Mouse (Mus musculus): ENCODE measurements around the gene Nfe2l3. TPM values are rescaled to one million over a fixed set of nuclear protein-coding genes. Genes with fewer than 3 reads are reported as not detected.

Nfe2l3 gene
- polyA plus RNA-seq, 1 experiment from 2014 or later: 1.5 TPM

- DNase-seq (ENCODE audit: low spot score) (peak; percentile 100), ATAC-seq (replicated peaks; ENCODE audit: insufficient number of reproducible peaks, low FRiP score, low TSS enrichment, low read depth) (peak; percentile 92)
- peak within 1 kb of the TSS; percentile 100 for H3K27ac ChIP-seq (replicated peaks; ENCODE audit: low read depth, low read length)
- H3K9me3 ChIP-seq (replicated peaks; ENCODE audit: control insufficient read depth, low read length): no peaks in the 10 kb centered on the region
- H3K4me3 ChIP-seq (ENCODE audit: low read depth, low read length): peak within 1 kb of the TSS; percentile 98
- WGBS: under 1% methylated on average over 63 of the region's 63 CpGs
- H3K36me3 ChIP-seq (replicated peaks; ENCODE audit: control insufficient read depth, insufficient read depth, low read depth, low read length): peaks cover 6% of the 10 kb centered on the region
- no peaks in the 10 kb centered on the region for H3K27me3 ChIP-seq (ENCODE audit: control insufficient read depth, insufficient read depth, low read length)
- no peaks in the 10 kb centered on the region; the same call in 1 of the 2 replicates for H3K4me1 ChIP-seq (ENCODE audit: control insufficient read depth, insufficient read depth, low read length)
- H3K4me2 ChIP-seq (ENCODE audit: low read depth, low read length): peak within 1 kb of the TSS; percentile 40
- peak within 1 kb of the TSS; percentile 100 for H3K9ac ChIP-seq (replicated peaks; ENCODE audit: low read length)
These were observed 37.3 kb downstream of the Nfe2l3 start, which contains the start of gene Hnrnpa2b1 for GRCm38 (mm10) chr6:51469715-51470310. TSS of gene Hnrnpa2b1 (minus strand) at chr6:51469894.

- peak within 1 kb of the TSS; percentile 98 for H3K4me3 ChIP-seq (ENCODE audit: low read depth, low read length)
- DNase-seq (ENCODE audit: low spot score) (peak; percentile 92), ATAC-seq (replicated peaks; ENCODE audit: insufficient number of reproducible peaks, low FRiP score, low TSS enrichment, low read depth) (peak; percentile 80)
- H3K4me2 ChIP-seq (ENCODE audit: low read depth, low read length): peak within 1 kb of the TSS; percentile 40
- 0% methylated on average over 86 of the region's 99 CpGs for WGBS
- no peaks in the 10 kb centered on the region; the same call in 1 of the 2 replicates for H3K4me1 ChIP-seq (ENCODE audit: control insufficient read depth, insufficient read depth, low read length)
- H3K27ac ChIP-seq (replicated peaks; ENCODE audit: low read depth, low read length): peak within 1 kb of the TSS; percentile 100
- H3K36me3 ChIP-seq (replicated peaks; ENCODE audit: control insufficient read depth, insufficient read depth, low read depth, low read length): peaks cover 9% of the 10 kb centered on the region
- peak within 1 kb of the TSS; percentile 100 for H3K9ac ChIP-seq (replicated peaks; ENCODE audit: low read length)
- H3K27me3 ChIP-seq (ENCODE audit: control insufficient read depth, insufficient read depth, low read length): no peaks in the 10 kb centered on the region
- H3K9me3 ChIP-seq (replicated peaks; ENCODE audit: control insufficient read depth, low read length): no peaks in the 10 kb centered on the region
These were observed 38.1 kb downstream of the Nfe2l3 start, which contains the start of gene Cbx3 for GRCm38 (mm10) chr6:51470311-51471178. TSS of gene Cbx3 (plus strand) at chr6:51470360.

GRCm38 (mm10) chr6:51471179-51471505 lies 38.7 kb downstream of the Nfe2l3 start:
- H3K4me3 ChIP-seq (ENCODE audit: low read depth, low read length): peak overlapping the region; percentile 98
- H3K27me3 ChIP-seq (ENCODE audit: control insufficient read depth, insufficient read depth, low read length): no peaks in the 10 kb centered on the region
- no peak overlapping the region; the same call in 1 of the 2 replicates for H3K4me2 ChIP-seq (ENCODE audit: low read depth, low read length)
- no peaks in the 10 kb centered on the region for H3K9me3 ChIP-seq (replicated peaks; ENCODE audit: control insufficient read depth, low read length)
- no peaks in the 10 kb centered on the region; the same call in 1 of the 2 replicates for H3K4me1 ChIP-seq (ENCODE audit: control insufficient read depth, insufficient read depth, low read length)
- peak overlapping the region; percentile 100 for H3K27ac ChIP-seq (replicated peaks; ENCODE audit: low read depth, low read length)
- peaks cover 10% of the 10 kb centered on the region for H3K36me3 ChIP-seq (replicated peaks; ENCODE audit: control insufficient read depth, insufficient read depth, low read depth, low read length)
- peak overlapping the region; percentile 100 for H3K9ac ChIP-seq (replicated peaks; ENCODE audit: low read length)
- ATAC-seq (replicated peaks; ENCODE audit: insufficient number of reproducible peaks, low FRiP score, low TSS enrichment, low read depth) (peak; percentile 11; the same call in 1 of the 2 replicates), DNase-seq (ENCODE audit: low spot score) (no peak)
- under 1% methylated on average over 10 of the region's 10 CpGs for WGBS

DNA sequence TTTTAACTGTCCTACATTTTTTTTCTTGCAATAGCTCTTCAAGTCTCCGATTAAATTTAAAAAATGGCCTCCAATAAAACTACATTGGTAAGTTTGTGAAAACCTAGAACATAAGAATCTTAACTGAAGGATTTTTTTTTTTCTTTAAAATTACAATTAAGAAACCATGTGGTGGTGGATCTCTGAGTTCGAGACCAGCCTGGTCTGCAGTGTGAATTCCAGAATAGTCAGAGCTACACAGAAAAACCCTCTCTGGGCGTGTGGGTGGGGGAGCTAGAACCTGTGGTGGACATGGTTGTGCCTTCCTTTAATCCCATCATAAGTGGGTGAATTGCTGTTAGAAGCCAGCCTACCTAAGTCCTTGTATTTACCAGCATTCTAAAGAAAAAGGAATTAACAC lies 39.3 kb downstream of the Nfe2l3 start:
- DNase-seq (ENCODE audit: low spot score) (peak; percentile 34), ATAC-seq (replicated peaks; ENCODE audit: insufficient number of reproducible peaks, low FRiP score, low TSS enrichment, low read depth) (no peak)
- no peaks in the 10 kb centered on the region for H3K27me3 ChIP-seq (ENCODE audit: control insufficient read depth, insufficient read depth, low read length)
- H3K4me3 ChIP-seq (ENCODE audit: low read depth, low read length): peak overlapping the region; percentile 98
- H3K4me1 ChIP-seq (ENCODE audit: control insufficient read depth, insufficient read depth, low read length): no peaks in the 10 kb centered on the region; the same call in 1 of the 2 replicates
- no peaks in the 10 kb centered on the region for H3K9me3 ChIP-seq (replicated peaks; ENCODE audit: control insufficient read depth, low read length)
- no peak overlapping the region for H3K27ac ChIP-seq (replicated peaks; ENCODE audit: low read depth, low read length)
- H3K9ac ChIP-seq (replicated peaks; ENCODE audit: low read length): peak overlapping the region; percentile 62
- peak overlapping the region; percentile 58 for H3K4me2 ChIP-seq (ENCODE audit: low read depth, low read length)
- H3K36me3 ChIP-seq (replicated peaks; ENCODE audit: control insufficient read depth, insufficient read depth, low read depth, low read length): peaks cover 14% of the 10 kb centered on the region
- 21% methylated on average over 3 of the region's 3 CpGs for WGBS

DNA sequence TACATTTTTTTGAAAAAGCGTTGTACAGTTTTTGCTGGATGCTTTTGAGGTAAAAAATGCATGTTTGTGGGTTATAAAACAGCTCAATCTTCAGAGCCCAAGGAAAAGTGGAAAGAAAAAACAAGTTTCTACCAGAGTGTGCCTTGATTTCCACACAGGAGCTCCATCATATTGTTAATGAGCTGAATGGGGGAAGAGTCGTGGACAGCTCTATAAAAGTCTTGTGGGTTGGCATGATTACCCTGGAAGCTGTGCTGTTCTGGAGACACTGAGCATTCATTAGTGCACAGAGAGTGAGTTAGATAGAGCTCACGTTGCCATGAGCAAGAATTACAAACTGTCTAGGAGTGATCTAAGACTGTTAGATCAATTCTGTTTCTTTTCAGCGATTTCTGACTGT lies 39.7 kb downstream of the Nfe2l3 start:
- H3K4me2 ChIP-seq (ENCODE audit: low read depth, low read length): peak overlapping the region; percentile 58
- no peaks in the 10 kb centered on the region; the same call in 1 of the 2 replicates for H3K4me1 ChIP-seq (ENCODE audit: control insufficient read depth, insufficient read depth, low read length)
- H3K9me3 ChIP-seq (replicated peaks; ENCODE audit: control insufficient read depth, low read length): no peaks in the 10 kb centered on the region
- no peaks in the 10 kb centered on the region for H3K27me3 ChIP-seq (ENCODE audit: control insufficient read depth, insufficient read depth, low read length)
- H3K27ac ChIP-seq (replicated peaks; ENCODE audit: low read depth, low read length): no peak overlapping the region
- H3K36me3 ChIP-seq (replicated peaks; ENCODE audit: control insufficient read depth, insufficient read depth, low read depth, low read length): peaks cover 15% of the 10 kb centered on the region
- peak overlapping the region; percentile 62 for H3K9ac ChIP-seq (replicated peaks; ENCODE audit: low read length)
- 48% methylated on average over 4 of the region's 4 CpGs for WGBS
- ATAC-seq (replicated peaks; ENCODE audit: insufficient number of reproducible peaks, low FRiP score, low TSS enrichment, low read depth): no peak
- DNase-seq (ENCODE audit: low spot score): no peak
- H3K4me3 ChIP-seq (ENCODE audit: low read depth, low read length): peak overlapping the region; percentile 98

GRCm38 (mm10) chr6:51479136-51479731 lies 46.8 kb downstream of the Nfe2l3 start:
- Histone ChIP-seq H3K9ac (replicated peaks; ENCODE audit: low read length) (no peak overlapping the region), H3K9me3 (replicated peaks; ENCODE audit: control insufficient read depth, low read length) (no peaks in the 10 kb centered on the region)

DNA sequence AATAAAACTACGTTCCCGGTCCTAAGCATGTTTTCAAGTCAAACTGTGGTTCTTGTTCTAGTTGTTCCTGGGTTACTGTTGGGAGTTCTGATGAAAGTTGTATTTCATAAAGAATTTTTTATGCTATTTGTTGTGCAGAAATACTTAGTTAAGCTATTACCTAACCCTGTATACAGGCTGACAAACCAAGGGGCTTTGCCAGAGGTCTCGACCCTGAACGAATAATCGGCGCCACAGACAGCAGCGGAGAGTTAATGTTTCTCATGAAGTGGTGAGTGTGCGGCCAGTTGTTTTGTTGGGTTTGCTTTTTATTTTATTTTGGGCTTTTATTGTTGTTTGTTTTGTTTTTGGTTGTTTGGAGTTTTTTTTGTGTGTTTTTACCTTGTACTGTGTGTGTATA lies 49.1 kb downstream of the Nfe2l3 start:
- no peak overlapping the region for H3K4me2 ChIP-seq (ENCODE audit: low read depth, low read length)
- H3K36me3 ChIP-seq (replicated peaks; ENCODE audit: control insufficient read depth, insufficient read depth, low read depth, low read length): peaks cover 30% of the 10 kb centered on the region
- H3K4me3 ChIP-seq (ENCODE audit: low read depth, low read length): no peak overlapping the region
- H3K4me1 ChIP-seq (ENCODE audit: control insufficient read depth, insufficient read depth, low read length): no peaks in the 10 kb centered on the region; the same call in 1 of the 2 replicates
- ATAC-seq (replicated peaks; ENCODE audit: insufficient number of reproducible peaks, low FRiP score, low TSS enrichment, low read depth) (no peak), DNase-seq (ENCODE audit: low spot score) (no peak)
- 92% methylated on average over 8 of the region's 8 CpGs for WGBS
- no peaks in the 10 kb centered on the region for H3K9me3 ChIP-seq (replicated peaks; ENCODE audit: control insufficient read depth, low read length)
- H3K9ac ChIP-seq (replicated peaks; ENCODE audit: low read length): no peak overlapping the region
- H3K27ac ChIP-seq (replicated peaks; ENCODE audit: low read depth, low read length): no peak overlapping the region
- no peaks in the 10 kb centered on the region for H3K27me3 ChIP-seq (ENCODE audit: control insufficient read depth, insufficient read depth, low read length)

More at GRCm38 (mm10) chr6:51479136-51479731, 46.8 kb downstream of the Nfe2l3 start:
- WGBS: 94% methylated on average over 4 of the region's 4 CpGs
- H3K4me2 ChIP-seq (ENCODE audit: low read depth, low read length): no peak overlapping the region
- H3K36me3 ChIP-seq (replicated peaks; ENCODE audit: control insufficient read depth, insufficient read depth, low read depth, low read length): peaks cover 42% of the 10 kb centered on the region
- no peak overlapping the region for H3K4me3 ChIP-seq (ENCODE audit: low read depth, low read length)
- no peaks in the 10 kb centered on the region for H3K27me3 ChIP-seq (ENCODE audit: control insufficient read depth, insufficient read depth, low read length)
- H3K4me1 ChIP-seq (ENCODE audit: control insufficient read depth, insufficient read depth, low read length): no peaks in the 10 kb centered on the region; the same call in 1 of the 2 replicates
- ATAC-seq (replicated peaks; ENCODE audit: insufficient number of reproducible peaks, low FRiP score, low TSS enrichment, low read depth): no peak
- no peak for DNase-seq (ENCODE audit: low spot score)
- H3K27ac ChIP-seq (replicated peaks; ENCODE audit: low read depth, low read length): no peak overlapping the region

Data from embryonic facial prominence, embryonic 11.5 days (tissue).